Mouse (Mus musculus): ENCODE measurements around the gene Spata31d1a.

GRCm38 (mm10) chr13:59668501-59669093 is 41.5 kb downstream of the Spata31d1a start:
- TF ChIP-seq CTCF (IDR thresholded peaks at IDR 0.05; ENCODE audit: low read depth, low read length), result no peak
- TF ChIP-seq GATA1 (IDR thresholded peaks at IDR 0.05; ENCODE audit: borderline replicate concordance, low read length), result no peak
- no peak for TF ChIP-seq TAL1 (conservative IDR thresholded peaks at IDR 0.05; ENCODE audit: low read depth, low read length)
- TF ChIP-seq POLR2AphosphoS5 (IDR thresholded peaks at IDR 0.05; ENCODE audit: insufficient replicate concordance, low read depth, low read length), result no peak
- no peak for TF ChIP-seq GATA2 (IDR thresholded peaks at IDR 0.05; ENCODE audit: borderline replicate concordance, low read depth, low read length)

Measured in G1E (cell line).